Mouse (Mus musculus) forelimb bud, embryonic 11.5 days (tissue): ENCODE data around the gene Sparcl1.

ENCODE experiments used
- DNase-seq: peaks from one replicate; pipeline ENCODE4 v3.0.0-alpha.2; 2012; ENCODE audit warnings: low read depth, low spot score

The Sparcl1 gene

DNA sequence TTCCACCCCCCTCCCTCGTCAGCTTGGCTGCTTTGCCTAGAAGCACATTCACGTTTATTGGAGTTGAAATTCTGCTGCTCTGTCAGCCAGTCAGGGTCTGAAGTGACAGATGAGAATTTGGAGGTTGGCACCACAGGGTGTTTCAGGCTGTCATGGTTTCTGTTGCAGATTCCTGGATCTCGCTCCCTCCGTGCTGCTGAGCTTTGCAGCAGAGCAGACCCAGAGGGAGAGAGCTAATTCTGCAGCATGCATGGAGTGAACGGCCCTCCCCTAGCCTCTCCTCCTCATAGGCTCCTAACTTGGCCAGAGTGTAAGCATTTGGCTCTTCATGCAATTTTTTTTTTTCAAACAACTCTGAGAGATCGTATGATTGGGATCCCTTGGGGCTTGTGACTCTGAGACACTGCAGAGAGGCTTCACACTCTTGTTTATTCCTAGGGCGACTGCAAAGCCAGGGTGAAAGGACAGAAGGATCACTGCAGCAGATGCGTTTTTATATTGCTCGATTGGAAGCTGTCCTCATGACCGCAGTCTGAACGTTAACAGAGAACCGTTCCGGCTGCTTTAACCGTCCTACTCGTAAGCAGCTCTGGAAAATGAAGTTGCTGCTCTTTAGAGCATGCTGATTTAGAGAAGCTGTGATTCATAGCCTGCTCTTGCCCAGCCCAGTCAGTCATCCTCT is at the start of gene Sparcl1:
Gene Sparcl1, minus strand, starts transcription at position 243 of the 682 bp plus-strand sequence.
- no peak for DNase-seq

DNA sequence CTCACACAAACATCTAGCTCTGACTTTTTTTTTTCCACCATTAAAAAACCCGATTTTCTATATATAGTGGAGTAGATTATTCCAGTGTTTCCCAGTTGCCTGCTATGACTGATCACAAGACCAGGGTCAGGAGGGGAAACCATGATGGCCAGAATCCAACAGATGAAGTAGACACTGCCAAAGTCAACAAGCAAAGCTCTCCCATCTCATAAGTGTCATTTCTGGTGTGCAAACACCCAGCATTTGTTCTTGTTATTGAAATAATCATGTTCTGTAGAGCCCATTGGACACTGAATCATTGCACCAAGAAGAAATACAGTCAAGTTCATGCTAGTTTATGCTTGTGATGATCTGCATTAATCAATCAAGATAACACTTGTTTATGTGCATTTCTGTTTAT is 47.9 kb upstream of the Sparcl1 start:
- no peak for DNase-seq

GRCm38 (mm10) chr5:104160581-104160980 is 47.0 kb upstream of the Sparcl1 start:
- no peak for DNase-seq

- DNase-seq: no peak
Observed at GRCm38 (mm10) chr5:104158332-104159052, 45.0 kb upstream of the Sparcl1 start.

DNA sequence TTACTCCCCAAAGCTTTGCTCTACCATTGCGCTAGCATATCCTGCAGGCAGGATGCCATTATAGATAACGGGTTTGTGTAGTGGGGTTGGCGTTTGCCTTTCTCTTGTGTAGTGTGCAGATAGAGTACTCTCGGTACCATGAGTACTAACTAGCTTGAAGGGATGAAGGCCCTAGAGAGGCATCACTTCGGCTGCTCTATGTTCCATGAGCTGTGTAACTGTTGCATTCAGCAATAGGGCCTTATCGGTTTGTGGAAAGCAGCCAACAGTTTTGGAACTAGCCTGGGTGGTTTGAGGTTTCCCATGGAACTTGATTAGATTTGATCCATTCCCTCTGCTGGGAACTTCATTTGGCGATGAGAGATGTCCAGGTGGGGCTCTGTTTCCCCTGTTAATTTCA is 44.2 kb upstream of the Sparcl1 start:
- DNase-seq: no peak

GRCm38 (mm10) chr5:104150196-104150595 is 36.7 kb upstream of the Sparcl1 start:
- DNase-seq: no peak

GRCm38 (mm10) chr5:104149349-104149748 is 35.8 kb upstream of the Sparcl1 start:
- no peak for DNase-seq

DNA sequence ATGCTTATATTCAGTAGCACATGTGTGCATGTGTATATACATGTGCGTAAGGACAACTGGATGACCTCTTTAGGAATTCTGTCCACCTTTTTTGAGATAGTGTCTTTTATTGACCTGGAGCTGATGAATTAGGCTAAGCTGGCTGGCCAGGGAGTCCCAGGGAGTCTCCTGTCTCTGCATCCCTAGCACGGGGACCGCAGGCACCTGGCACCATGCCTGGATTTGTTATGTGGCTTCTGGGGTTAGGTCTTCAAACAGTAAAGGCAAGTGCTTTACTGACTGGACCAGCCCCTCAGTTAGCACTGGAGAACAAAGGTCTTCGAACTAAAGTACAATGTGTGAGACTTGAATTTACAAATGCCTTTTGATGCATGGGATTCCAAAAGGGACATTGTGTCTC is 30.5 kb upstream of the Sparcl1 start:
- no peak for DNase-seq

- DNase-seq: no peak
Observed at GRCm38 (mm10) chr5:104141067-104141466, 27.5 kb upstream of the Sparcl1 start.

- no peak for DNase-seq
Observed at GRCm38 (mm10) chr5:104137920-104138541, 24.5 kb upstream of the Sparcl1 start.

DNA sequence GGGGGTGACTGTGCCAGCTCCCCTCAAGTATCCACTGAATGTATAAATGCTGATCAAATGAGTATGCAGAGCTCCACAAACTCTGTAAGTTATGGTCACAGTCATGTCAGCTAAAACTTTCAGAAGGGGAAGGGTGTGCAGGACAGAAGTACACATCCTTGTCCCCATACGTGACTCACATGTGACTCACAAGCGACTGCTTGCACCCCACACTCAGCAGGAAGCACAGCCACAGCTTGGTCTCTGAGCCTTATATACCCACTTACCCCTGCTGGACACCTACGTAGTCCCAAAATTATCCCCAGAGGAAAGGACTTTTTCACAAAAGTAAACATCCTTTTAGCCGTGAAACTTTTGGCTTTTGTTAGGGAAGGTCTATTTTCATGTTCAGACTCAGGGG is 20.2 kb upstream of the Sparcl1 start:
- no peak for DNase-seq

GRCm38 (mm10) chr5:104131544-104131943 is 18.0 kb upstream of the Sparcl1 start:
- no peak for DNase-seq

GRCm38 (mm10) chr5:104130891-104131290 is 17.4 kb upstream of the Sparcl1 start:
- no peak for DNase-seq

DNA sequence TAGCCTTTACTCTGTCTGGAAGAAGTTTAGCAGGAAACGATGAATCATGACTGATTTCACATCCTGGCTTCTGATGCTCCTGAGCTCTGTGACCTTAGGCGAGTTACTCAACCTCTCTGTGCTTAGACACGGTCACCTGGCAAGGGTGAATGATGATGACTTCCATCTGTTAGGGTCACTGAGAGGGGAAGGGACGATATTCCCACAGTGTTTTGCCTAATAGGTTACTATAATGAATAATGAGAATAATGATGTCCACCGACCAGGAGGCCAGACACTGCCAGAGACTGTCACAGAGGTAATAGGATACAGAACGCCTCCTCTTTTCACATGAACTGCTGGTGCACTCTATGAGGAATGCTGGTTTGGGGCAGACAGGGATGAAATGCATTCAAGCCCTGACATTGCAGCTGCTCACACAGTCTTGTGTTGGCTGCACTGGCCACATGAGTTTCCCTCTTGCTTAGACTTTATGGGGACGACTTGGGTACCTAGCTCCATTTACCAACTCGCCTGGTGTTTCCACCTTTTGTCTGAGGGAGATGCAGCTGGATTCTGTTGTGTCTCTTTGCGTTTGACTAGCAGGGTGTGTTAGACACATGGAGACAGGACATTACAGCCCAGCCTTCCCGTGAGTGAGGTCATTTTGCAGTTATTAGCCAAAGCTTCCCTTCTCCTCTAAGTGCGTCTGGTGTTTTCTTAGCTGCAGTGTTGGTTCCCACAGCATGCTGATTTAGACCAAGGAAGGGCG is 14.9 kb upstream of the Sparcl1 start:
- no peak for DNase-seq

DNA sequence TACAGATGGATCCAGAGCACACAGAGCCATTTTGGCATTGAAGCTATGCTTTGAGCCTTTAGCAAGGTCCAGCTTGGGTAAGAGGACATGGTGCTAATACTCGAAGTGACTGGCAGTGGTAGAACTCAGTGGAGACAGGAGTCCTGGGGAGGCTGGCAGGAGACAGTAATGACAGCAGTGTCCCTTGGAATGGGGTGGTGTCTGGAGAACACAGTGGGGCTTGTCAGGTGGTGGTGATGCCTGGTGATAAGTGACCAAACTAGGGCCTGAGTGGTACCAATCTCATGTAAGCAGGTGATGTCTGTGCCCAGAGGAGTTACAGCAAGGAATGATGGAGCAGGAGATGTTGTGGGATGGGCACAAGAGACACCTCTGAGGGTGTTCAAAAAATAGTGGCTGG is 13.8 kb upstream of the Sparcl1 start:
- no peak for DNase-seq

DNA sequence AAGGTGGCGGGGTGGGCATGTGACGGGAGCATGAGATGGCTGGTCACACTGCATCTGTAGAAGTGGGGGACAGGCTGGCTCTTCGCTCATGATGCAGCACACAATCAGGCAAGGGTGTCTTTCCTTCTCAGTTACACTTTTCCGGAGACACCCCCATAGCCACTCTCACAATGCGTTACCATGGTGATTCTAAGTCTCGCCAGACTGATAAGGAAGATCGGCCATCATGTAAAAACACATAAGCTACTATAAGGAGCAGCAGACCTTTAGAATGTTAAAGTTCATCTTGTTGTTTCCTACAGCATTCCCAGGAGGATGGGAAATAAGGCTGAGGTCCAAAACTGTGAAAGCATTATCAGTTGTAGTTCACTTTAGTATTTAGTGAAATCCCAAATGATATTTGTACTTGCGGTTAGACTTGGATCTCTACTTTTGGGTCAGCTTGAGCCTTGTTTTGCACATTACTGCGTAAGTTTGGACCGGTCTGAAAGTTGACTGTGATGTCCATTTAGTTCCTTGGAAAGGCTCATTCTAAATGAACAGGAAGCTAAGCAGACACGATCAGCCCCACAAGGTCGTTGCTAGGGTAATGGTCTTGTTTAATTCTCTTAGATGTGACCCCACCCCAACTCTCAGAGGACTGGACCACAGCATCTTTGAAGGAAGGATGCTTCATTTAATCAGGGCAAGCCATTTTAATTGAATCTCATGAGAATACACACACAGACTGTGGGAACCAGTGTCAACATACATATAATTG is 13.2 kb upstream of the Sparcl1 start:
- no peak for DNase-seq

- DNase-seq: no peak
Observed at GRCm38 (mm10) chr5:104124016-104124658, 10.6 kb upstream of the Sparcl1 start.

DNA sequence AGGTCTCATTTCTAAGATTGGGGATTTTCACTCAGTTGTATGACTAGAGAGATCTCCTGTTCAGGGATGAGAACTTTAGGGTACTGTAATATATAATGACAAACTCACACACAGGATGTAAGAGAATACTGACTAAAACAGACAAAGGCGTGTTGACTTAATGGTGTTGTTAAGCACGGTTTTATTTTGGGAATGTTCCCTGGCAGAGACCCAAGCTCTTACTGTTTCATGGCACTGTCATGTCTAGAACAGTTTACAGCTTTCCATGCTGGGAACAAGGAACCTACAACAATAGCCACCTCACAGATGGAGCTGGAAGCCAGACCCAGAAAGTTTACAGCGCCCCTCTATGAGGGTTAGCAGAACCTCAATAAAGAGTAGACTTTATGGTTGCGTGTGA is 2.4 kb upstream of the Sparcl1 start:
- DNase-seq: no peak

DNA sequence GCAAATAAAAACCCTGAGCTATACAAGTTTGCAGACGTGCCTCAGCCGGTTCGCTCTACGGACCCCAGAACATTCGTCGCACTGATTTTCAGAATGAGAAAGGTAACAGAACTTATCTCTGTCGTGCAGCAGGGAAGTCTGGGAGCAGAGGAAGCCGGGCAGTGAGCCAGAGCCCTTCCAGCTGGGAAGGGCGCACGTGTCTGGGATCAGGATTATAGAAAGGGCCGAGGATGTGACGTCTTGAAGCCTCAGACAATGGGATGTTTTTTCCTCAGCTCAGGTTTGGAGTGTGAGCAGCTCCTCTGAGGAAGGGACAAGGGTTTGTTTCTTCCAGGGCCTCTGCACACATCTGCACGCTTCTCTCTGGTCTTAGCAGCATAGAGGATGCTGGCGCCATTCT is 1.6 kb upstream of the Sparcl1 start:
- DNase-seq: no peak

- DNase-seq: no peak
Observed at GRCm38 (mm10) chr5:104112511-104112910, 1.0 kb downstream of the Sparcl1 start.

DNA sequence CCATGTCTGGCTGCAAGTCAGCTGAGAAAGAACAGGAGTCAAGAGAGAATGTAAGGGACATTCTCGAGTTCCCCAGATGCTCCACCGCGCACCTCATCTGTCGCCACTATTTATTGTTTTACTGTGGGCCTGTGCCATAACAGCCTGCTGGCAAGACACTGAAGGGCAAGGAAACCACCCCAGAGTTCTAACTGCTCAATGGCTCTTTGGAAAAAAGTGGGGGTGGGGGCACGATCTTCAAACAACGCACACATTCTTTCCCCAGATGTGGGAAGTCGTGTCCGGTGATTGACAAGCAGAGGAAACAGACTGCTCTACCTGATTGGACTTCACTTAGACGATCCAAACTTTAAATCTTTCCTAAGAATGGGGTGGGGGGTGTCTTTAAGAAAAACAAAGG is 1.5 kb downstream of the Sparcl1 start:
- no peak for DNase-seq
